Mouse (Mus musculus) kidney, adult 2 months (tissue): ENCODE measurements at regions not wholly inside any gene's neighbourhood (a gene's known extent, or its start where the extent isn't known, plus 50 kb on each side); places are given as distances from the start of the nearest gene placed in this dataset.
A peak's percentile ranks its signal among the peaks of the same experiment; 100 is the strongest.

ENCODE experiments used
- DNase-seq: peaks from one replicate; pipeline ENCODE4 v3.0.0; 2021
- H3K27ac ChIP-seq: fragments of 200-500 bp; 2 replicates; pipeline ENCODE4 v1.5.1; 2012; ENCODE audit warnings: low read depth, low read length, control low read depth, inconsistent platforms; ENCODE audit not compliant: insufficient read depth
- H3K27me3 ChIP-seq: fragments of 200-500 bp; replicated peaks from 2 replicates; pipeline ENCODE4 v1.6.1; 2012; ENCODE audit warnings: mild to moderate bottlenecking, moderate library complexity, low read length, inconsistent platforms; ENCODE audit not compliant: control insufficient read depth, insufficient read depth
- H3K36me3 ChIP-seq: fragments of 200-500 bp; 2 replicates; pipeline ENCODE4 v1.6.1; 2012; ENCODE audit warnings: mild to moderate bottlenecking, moderate library complexity, low read length, inconsistent platforms; ENCODE audit not compliant: control insufficient read depth, insufficient read depth
- H3K4me1 ChIP-seq: fragments of 200-500 bp; 2 replicates; pipeline ENCODE4 v1.6.1; 2011; ENCODE audit warnings: low read length; ENCODE audit not compliant: control insufficient read depth, insufficient read depth
- H3K4me3 ChIP-seq: fragments of 200-500 bp; 2 replicates; pipeline ENCODE4 v1.5.1; 2011; ENCODE audit warnings: mild to moderate bottlenecking, low read depth, low read length, control low read depth; ENCODE audit not compliant: insufficient read depth
- CTCF ChIP-seq: fragments of 200-500 bp; conservative IDR thresholded peaks from 2 replicates; pipeline ENCODE4 v1.5.1; 2011; ENCODE audit warnings: low read depth, mild to moderate bottlenecking, control low read depth, low read length, moderate library complexity, mixed read lengths; ENCODE audit not compliant: insufficient read depth, insufficient read length
- POLR2A ChIP-seq: fragments of 200-500 bp; IDR thresholded peaks from one replicate; pipeline ENCODE4 v1.6.1; 2011; ENCODE audit warnings: low read depth, low read length, control low read depth
- WGBS: fragments of 180-500 bp; shearing (Covaris S2); methylation state at CpG from one replicate; pipeline ENCODE4 v1.1.7; 2018; 5-methylcytosine and 5-hydroxymethylcytosine counted together

DNA sequence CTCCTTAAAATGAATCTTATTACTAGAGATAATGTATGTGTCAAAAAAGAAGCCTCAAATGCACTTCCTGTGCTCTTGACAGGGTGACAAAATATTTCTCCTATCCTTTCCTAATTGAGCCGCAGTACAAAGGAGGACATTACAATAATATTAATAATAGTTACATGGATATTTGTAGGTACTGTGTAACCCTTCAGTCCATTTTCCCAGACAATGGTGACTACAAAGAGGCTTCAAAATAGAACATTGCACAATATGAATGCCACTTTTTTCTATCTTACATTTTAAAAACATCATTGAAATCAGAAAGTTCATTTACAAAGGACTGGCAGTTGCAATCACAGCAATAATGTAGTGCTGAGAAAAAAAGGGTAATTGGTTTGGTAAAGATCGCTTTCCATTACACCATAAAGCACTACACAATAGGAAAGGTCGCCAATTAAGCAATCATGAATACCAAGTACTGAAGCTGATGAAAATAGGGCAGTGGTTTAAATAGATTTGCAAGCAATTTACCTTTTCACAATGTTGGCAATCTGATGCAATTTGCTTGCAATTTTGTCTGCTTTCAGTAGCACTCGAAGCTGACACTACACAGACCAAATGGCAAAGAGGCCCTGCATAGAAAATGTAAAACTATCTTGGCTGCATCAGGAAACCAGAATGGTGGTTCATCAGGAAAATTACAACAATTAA lies 126.1 kb upstream of the Sp8 start:
- Histone ChIP-seq H3K4me1 (no peaks in the 10 kb centered on the region), H3K36me3 (no peaks in the 10 kb centered on the region), H3K4me3 (no peak overlapping the region), H3K27me3 (no peaks in the 10 kb centered on the region), H3K27ac (no peak overlapping the region)
- TF ChIP-seq POLR2A, result no peak
- TF ChIP-seq CTCF, result no peak
- WGBS, result 51% methylated on average over 4 of the region's 4 CpGs
- DNase-seq, result no peak

DNA sequence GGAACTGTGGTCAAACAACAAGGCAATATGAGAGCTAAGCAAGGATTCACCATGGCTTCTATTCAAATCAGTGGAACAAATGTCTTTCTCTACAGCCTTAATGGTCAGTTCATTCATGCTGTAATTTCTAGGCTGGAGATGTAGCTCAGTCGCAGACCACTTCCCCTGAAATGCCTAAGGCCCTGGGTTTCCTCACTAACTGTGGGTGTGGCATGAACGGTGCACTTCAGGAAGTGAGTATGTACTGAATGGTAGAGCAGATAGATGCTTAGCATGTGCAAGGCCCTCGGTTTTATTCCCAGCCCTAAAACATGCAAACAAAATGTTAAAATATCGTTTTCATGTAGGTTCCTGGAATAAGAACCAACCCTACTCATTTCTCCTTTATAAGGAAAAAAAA lies 129.3 kb upstream of the Sp8 start:
- H3K36me3 ChIP-seq, result no peaks in the 10 kb centered on the region
- no peak for TF ChIP-seq POLR2A
- TF ChIP-seq CTCF, result no peak
- no peaks in the 10 kb centered on the region for H3K4me1 ChIP-seq
- no peak overlapping the region for H3K4me3 ChIP-seq
- no peak for DNase-seq
- no peaks in the 10 kb centered on the region; the same call in 1 of the 2 replicates for H3K27me3 ChIP-seq
- H3K27ac ChIP-seq, result no peak overlapping the region
- 67% methylated on average over 4 of the region's 4 CpGs for WGBS

DNA sequence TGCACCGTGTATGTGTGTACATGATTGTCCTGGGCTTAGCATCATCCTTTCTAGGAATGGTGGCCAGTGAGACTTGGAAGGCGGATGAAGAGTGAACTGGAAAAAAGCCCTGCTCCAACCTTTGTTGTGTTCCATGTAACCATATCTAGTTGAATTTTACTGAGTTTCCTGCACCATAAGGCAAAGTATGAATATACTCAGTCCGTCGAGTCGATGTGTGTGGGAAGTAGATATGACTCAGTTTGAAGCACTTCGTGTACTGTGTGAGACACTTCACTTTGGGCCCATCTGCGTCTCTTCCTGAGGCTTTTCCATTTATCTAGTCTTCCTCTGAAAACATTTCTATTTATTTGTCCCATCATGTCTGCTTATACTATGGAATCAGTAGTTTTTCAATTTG lies 139.5 kb upstream of the Sp8 start:
- no peaks in the 10 kb centered on the region for H3K27me3 ChIP-seq
- no peaks in the 10 kb centered on the region for H3K36me3 ChIP-seq
- TF ChIP-seq POLR2A (no peak), CTCF (no peak)
- H3K27ac ChIP-seq, result no peak overlapping the region
- H3K4me1 ChIP-seq, result no peaks in the 10 kb centered on the region
- 93% methylated on average over 7 of the region's 7 CpGs for WGBS
- no peak for DNase-seq
- no peak overlapping the region for H3K4me3 ChIP-seq

DNA sequence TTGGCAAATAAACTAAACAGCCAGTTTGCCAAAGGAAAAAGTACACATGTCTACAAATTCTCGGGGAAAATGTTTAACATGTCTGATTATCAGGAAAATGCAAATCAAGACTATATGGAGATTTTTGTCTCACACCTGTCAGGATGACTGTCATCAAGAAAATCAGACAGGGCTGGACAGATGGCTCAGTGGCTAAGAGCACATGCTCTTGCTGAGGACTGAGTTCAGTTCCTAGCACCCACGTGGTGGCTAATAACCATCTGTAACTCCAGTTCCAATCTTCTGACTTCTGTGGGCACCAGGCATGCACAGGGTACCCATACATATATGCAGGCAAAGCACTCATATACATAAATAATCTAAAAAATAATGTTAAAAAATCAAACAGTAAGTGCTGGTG lies 141.3 kb upstream of the Sp8 start:
- no peaks in the 10 kb centered on the region for H3K36me3 ChIP-seq
- 82% methylated on average over 2 of the region's 2 CpGs for WGBS
- no peaks in the 10 kb centered on the region for H3K4me1 ChIP-seq
- no peaks in the 10 kb centered on the region for H3K27me3 ChIP-seq
- TF ChIP-seq CTCF (no peak), POLR2A (no peak)
- no peak for DNase-seq
- H3K4me3 ChIP-seq, result no peak overlapping the region
- H3K27ac ChIP-seq, result no peak overlapping the region

DNA sequence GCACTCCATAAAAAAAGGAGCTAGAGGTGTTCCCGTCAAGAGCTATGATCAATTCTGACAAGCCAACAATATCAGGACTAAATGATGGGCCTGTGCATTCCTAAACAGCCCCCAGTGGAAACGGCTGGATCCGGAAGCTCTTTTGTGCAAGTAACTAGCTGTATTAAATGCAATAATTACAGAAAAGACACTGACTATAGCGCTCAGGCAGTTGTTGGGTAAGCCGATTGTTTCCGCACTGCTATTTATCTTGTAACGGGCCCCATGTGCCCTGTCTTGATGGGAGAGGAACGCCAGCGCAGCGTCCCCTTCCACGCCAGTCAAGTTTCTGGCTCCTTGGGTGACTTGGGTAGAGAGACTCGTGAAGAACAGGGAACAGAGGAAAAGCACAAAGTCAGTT lies 142.4 kb upstream of the Sp8 start:
- H3K4me1 ChIP-seq, result no peaks in the 10 kb centered on the region
- TF ChIP-seq CTCF, result no peak
- no peak for TF ChIP-seq POLR2A
- no peaks in the 10 kb centered on the region for H3K36me3 ChIP-seq
- 48% methylated on average over 12 of the region's 12 CpGs for WGBS
- H3K27ac ChIP-seq, result no peak overlapping the region
- no peaks in the 10 kb centered on the region for H3K27me3 ChIP-seq
- no peak for DNase-seq
- no peak overlapping the region for H3K4me3 ChIP-seq

DNA sequence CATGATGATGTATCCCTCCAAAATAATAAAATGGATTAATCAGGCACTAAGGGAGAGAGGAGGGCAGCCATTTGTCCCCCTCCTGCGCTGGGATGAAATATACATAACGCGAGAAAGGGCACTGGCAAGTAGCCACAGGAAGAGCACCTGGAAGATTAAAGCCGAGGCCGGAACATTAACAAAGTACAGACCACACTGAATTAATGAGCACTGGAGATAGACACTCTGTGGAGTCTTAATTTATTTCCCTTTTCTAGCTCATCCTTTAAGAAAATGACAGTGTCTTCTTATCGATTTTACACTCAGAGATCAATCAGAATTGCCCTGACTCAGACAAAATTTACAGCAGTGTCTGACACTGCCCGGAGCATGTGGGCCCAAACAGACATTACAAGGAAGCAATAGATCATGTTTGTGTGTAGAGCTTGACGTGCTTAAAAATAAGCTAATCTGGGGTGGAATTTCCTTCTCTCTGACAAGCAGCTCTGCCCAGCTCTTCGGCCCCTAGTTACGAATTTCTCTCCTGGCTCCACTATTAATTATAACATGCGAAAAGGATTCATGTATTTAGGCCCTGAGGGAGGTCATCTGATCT lies 143.0 kb upstream of the Sp8 start:
- TF ChIP-seq CTCF, result no peak
- no peak for TF ChIP-seq POLR2A
- H3K27me3 ChIP-seq, result no peaks in the 10 kb centered on the region
- WGBS, result 30% methylated on average over 11 of the region's 11 CpGs

DNA sequence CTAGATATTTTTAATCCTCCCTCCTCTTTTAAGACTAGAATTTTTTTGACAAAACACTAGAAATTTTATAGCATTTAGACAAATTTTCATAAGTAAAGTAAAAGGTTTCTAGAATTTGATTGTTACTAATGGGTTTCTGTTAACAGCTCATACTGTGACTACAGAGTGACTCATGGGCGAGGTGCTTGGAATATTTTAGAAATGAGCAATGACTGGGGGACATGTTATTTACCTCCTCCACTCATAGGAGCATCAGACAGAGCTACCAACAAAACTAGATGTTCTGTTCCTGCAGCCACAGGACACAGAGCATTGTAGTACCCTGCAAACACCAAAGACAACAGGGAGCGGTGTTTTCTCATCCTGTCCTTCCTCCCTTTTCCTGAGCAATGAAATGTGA lies 144.3 kb upstream of the Sp8 start:
- no peak overlapping the region for H3K4me3 ChIP-seq
- WGBS, result 79% methylated on average over 2 of the region's 2 CpGs

More for the DNA sequence above, 143.0 kb upstream of the Sp8 start:
- Histone ChIP-seq H3K27ac (no peak overlapping the region), H3K4me3 (no peak overlapping the region), H3K4me1 (no peaks in the 10 kb centered on the region), H3K36me3 (no peaks in the 10 kb centered on the region)
- peak; percentile 24 for DNase-seq

More for the DNA sequence above, 144.3 kb upstream of the Sp8 start:
- Histone ChIP-seq H3K27me3 (no peaks in the 10 kb centered on the region), H3K4me1 (no peaks in the 10 kb centered on the region), H3K36me3 (no peaks in the 10 kb centered on the region), H3K27ac (no peak overlapping the region)
- TF ChIP-seq POLR2A (no peak), CTCF (no peak)
- no peak for DNase-seq
